Comparison of ENCODE assay signal across 28 mouse cellular contexts in genomic region chr14:27420816-27421215, GRCm38 (mm10).
"Had no signal": no experiment of that assay in that cellular context is flagged by ENCODE, and none has a peak within 500 bp of the region (broad histone marks: within the 10 kb centered on the region; RNA-seq: fewer than 3 reads in every experiment).

No protein-coding gene starts in this region.

- H3K4me1 ChIP-seq: limb, embryonic 10.5 days; limb, embryonic 12.5 days; limb, embryonic 13.5 days; limb, embryonic 15.5 days; liver, embryonic 12.5 days; liver, embryonic 13.5 days; liver, embryonic 15.5 days; lung, embryonic 15.5 days; midbrain, embryonic 10.5 days; midbrain, embryonic 12.5 days; midbrain, embryonic 13.5 days; midbrain, embryonic 15.5 days; neural tube, embryonic 12.5 days had no signal

- H3K27me3 ChIP-seq: limb, embryonic 12.5 days; limb, embryonic 13.5 days; limb, embryonic 15.5 days; liver, embryonic 12.5 days; liver, embryonic 13.5 days; liver, embryonic 15.5 days; lung, embryonic 15.5 days; megakaryocyte, embryonic 14.5 days; midbrain, embryonic 12.5 days; midbrain, embryonic 13.5 days; midbrain, embryonic 15.5 days; neural tube, embryonic 12.5 days had no signal

- H3K4me3 ChIP-seq: limb, embryonic 10.5 days; limb, embryonic 12.5 days; limb, embryonic 13.5 days; limb, embryonic 15.5 days; liver, embryonic 12.5 days; liver, embryonic 13.5 days; liver, embryonic 15.5 days; lung, embryonic 15.5 days; megakaryocyte, embryonic 14.5 days; midbrain, embryonic 10.5 days; midbrain, embryonic 12.5 days; midbrain, embryonic 13.5 days; midbrain, embryonic 15.5 days; myocyte; neural tube, embryonic 12.5 days had no signal

- H3K27ac ChIP-seq: limb, embryonic 10.5 days; limb, embryonic 12.5 days; limb, embryonic 13.5 days; limb, embryonic 15.5 days; liver, embryonic 12.5 days; liver, embryonic 13.5 days; liver, embryonic 14.5 days; liver, embryonic 15.5 days; lung, embryonic 15.5 days; macrophage; midbrain, embryonic 10.5 days; midbrain, embryonic 12.5 days; midbrain, embryonic 13.5 days; midbrain, embryonic 15.5 days; neural tube, embryonic 12.5 days had no signal

- DNase-seq: left cerebral cortex, postnatal 4 days; liver; liver, embryonic 13.5 days; liver, postnatal 0 days; lung, adult 18-20 months; lung, adult 2 months; lung, embryonic 14.5 days; lung, postnatal 10 days; lung, postnatal 14 days; lung, postnatal 36 days; lung, postnatal 4 days; midbrain, embryonic 14.5 days had no signal

- H3K36me3 ChIP-seq: limb, embryonic 10.5 days; limb, embryonic 12.5 days; limb, embryonic 13.5 days; limb, embryonic 15.5 days; liver, embryonic 12.5 days; liver, embryonic 13.5 days; liver, embryonic 15.5 days; lung, embryonic 15.5 days; midbrain, embryonic 10.5 days; midbrain, embryonic 12.5 days; midbrain, embryonic 13.5 days; midbrain, embryonic 15.5 days; neural tube, embryonic 12.5 days had no signal
